Mouse (Mus musculus) lung, adult 2 months (tissue): ENCODE measurements around the gene 1700003F12Rik. TPM values are rescaled to one million over a fixed set of nuclear protein-coding genes. Genes with fewer than 3 reads are reported as not detected.

Experiments used
- DNase-seq: peaks from one replicate; pipeline ENCODE4 v3.0.0; 2022
- H3K4me1 ChIP-seq: fragments of 200-500 bp; 2 replicates; pipeline ENCODE4 v1.6.1; 2011; ENCODE audit warnings: low read length; ENCODE audit not compliant: control insufficient read depth, insufficient read depth
- H3K4me3 ChIP-seq: fragments of 200-500 bp; replicated peaks from 2 replicates; pipeline ENCODE3; 2011; ENCODE audit warnings: low read depth, mild to moderate bottlenecking, control low read depth, low read length; ENCODE audit errors: extremely low read depth
- CTCF ChIP-seq: fragments of 200-500 bp; IDR thresholded peaks from 2 replicates; pipeline ENCODE4 v1.5.1; 2011; ENCODE audit warnings: mild to moderate bottlenecking, low read length, control low read depth; ENCODE audit not compliant: insufficient read depth
- POLR2A ChIP-seq: fragments of 200-500 bp; IDR thresholded peaks from 2 replicates; pipeline ENCODE4 v1.6.1; 2011; ENCODE audit warnings: low read depth, mild to moderate bottlenecking, control low read depth, low read length, borderline replicate concordance; ENCODE audit errors: extremely low read depth
- WGBS: fragments of 180-500 bp; shearing (Covaris S2); methylation state at CpG from one replicate; pipeline ENCODE4 v1.1.7; 2018; 5-methylcytosine and 5-hydroxymethylcytosine counted together
- polyA plus RNA-seq: library from polyadenylated mRNA; depleted of rRNA; stranded (reverse); fragments of >200 nt; gene quantifications from 2 replicates; pipeline ENCODE4 v1.2.3, GENCODE M21; 2012; rRNA removed

Gene 1700003F12Rik
- polyA plus RNA-seq, 1 experiment, result not detected

DNA sequence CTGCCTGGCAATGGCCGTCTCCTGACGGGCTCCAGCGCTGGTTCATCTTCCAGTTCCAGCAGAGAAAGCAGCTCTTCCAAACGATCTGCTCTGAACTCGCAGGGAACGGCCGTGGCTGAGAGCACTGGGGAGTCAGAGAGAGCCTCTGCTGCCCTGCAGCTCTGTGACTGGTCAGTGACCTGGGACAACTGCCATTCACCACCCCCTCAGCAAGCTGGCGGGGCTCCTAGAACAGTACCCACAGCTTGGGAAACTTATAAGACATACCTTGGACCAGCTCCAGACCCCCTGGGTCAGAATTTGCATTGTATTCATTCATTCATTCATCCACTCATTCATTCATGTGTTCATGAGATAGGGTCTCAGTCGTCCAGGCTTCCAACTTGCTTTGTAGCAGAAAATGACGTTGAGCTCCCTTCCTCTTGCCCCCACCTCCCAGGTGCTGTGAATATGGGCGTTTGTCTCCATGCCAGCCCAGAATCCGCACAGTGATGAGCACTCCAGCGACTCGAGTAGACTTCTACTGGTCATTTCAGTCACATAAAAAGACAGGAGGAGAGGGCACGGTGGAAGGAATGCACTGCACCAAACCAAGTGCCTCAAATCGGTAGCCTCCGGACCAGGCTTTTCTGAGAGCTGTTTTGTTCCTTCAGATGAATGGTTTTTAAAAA is 38.2 kb downstream of the 1700003F12Rik start:
- TF ChIP-seq CTCF (no peak), POLR2A (no peak)
- Histone ChIP-seq H3K4me3 (no peak overlapping the region), H3K4me1 (no peaks in the 10 kb centered on the region)
- DNase-seq, result no peak
- 58% methylated on average over 17 of the region's 17 CpGs for WGBS

DNA sequence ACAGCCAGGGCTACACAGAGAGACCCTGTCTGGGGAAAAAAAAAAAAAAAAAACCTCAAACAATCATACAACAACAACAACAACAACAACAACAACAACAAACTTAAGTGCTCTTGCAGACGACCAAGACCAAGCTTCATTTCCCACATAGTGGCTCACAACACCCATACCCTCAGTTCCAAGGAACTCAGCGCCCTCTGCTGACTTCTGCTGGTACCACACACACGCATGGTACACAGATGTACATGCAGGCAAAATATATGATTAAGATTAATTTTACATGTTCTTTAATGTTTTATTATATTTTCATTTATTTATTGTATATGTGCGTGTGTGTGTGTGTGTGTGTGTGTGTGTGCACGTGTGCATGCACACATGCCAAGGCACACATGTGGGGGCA is 39.5 kb downstream of the 1700003F12Rik start:
- no peak overlapping the region for H3K4me3 ChIP-seq
- 77% methylated on average over 5 of the region's 5 CpGs for WGBS
- no peak for DNase-seq
- TF ChIP-seq POLR2A, result no peak
- peak; percentile 53 for TF ChIP-seq CTCF
- H3K4me1 ChIP-seq, result no peaks in the 10 kb centered on the region

DNA sequence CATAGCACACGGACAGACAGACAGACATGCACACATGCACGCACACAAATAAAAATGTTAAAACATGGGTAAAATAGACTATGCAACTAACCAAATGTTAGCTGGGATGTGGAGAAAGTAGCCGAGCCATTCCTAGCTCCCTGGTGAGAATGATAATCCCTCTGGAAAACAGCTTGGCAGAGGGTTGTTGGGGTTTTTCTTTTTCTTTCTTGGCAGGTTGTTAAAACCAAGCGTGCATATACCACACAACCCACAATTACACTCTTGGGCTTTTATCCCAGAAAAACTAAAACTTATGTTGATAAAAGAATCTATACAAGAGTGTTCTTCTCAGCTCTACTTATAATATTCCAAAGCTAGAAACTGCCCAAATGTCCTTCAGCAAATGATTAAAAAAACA is 42.2 kb downstream of the 1700003F12Rik start:
- 86% methylated on average over 4 of the region's 4 CpGs for WGBS
- Histone ChIP-seq H3K4me1 (no peaks in the 10 kb centered on the region), H3K4me3 (no peak overlapping the region)
- DNase-seq, result no peak
- TF ChIP-seq POLR2A, result no peak
- no peak for TF ChIP-seq CTCF

DNA sequence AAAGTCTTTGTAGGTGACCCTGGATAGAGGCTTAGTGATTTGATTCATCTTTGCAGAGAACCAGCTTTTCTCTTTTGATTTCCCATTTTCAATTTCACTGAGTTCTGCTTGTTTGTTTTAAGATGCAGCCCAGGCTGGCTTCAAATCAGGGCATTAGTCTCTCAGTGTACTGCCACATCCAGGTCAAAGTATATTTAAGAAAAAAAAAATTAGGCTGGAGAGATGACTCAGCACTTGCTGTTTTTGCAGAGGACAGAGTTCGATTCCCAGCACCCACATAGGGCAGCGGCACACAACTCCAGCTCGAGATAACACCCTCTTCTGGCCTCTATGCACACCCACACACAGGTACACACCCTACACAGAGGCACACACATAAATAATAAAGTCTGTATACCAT is 44.4 kb downstream of the 1700003F12Rik start:
- TF ChIP-seq POLR2A (no peak), CTCF (no peak)
- Histone ChIP-seq H3K4me3 (no peak overlapping the region), H3K4me1 (no peaks in the 10 kb centered on the region)
- WGBS, result 86% methylated on average over 3 of the region's 3 CpGs
- no peak for DNase-seq

DNA sequence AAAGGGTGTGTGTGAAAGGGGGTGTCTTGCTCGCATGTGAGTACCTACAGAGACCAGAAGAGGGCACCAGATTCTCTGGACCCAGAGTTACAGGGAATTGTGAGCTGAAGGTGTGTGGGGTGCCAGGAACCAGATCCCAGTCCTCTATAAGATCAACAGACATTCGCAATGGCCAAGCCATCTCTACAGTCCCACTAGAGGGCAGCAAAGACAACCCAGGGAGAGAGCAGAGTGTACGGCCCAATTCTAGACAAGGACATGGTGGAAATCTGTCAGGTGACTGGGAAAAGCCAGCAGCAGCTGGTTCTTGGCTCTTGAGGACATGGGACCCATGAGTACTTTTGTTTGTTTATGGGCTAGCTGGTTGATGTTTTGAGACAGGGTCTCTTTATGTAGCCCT is 46.1 kb downstream of the 1700003F12Rik start:
- WGBS, result 57% methylated on average over 3 of the region's 3 CpGs
- peak; percentile 35 for DNase-seq
- Histone ChIP-seq H3K4me3 (no peak overlapping the region), H3K4me1 (no peaks in the 10 kb centered on the region)
- TF ChIP-seq CTCF (peak; percentile 78), POLR2A (no peak)

DNA sequence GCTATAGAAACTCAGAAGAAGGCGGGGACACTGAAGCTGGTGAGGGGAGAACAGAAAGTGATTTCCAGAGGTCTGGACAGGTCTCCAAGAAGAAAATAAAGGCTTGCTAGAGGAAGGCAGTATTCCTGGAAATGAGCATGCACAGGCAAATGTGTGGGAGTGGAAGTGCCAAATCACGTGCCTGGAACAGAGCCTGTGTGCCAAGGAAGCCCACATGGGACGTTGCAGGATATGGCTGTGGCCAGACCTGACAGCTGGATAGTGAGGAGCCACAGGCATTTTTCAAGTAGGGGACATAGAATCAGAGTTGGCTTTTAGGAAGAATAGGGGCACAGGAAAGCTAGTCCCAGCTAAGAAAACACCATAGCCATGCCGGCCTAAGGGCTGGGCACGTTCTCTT is 48.9 kb downstream of the 1700003F12Rik start:
- TF ChIP-seq CTCF (no peak), POLR2A (no peak)
- WGBS, result 69% methylated on average over 5 of the region's 5 CpGs
- Histone ChIP-seq H3K4me1 (no peaks in the 10 kb centered on the region), H3K4me3 (no peak overlapping the region)
- DNase-seq, result no peak

DNA sequence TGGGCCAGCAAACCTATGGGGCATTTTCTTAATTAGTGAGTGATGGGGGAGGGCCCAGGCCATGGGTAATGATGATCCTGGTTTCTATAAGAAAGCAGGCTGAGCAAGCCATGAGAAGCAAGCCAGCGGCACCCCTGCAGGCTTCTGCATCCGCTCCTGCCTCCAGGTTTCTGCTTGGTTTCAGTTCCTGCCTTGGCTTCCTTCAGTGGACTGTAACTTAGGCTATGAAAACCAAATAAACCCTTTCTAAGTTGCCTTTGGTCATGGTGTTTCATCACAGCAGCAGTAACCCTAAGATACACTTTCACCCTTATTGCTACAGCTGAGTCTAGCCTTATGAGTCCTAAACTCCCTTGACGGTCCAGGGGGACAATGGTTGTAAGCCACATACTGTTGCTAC is 50.5 kb downstream of the 1700003F12Rik start:
- H3K4me1 ChIP-seq, result no peaks in the 10 kb centered on the region; the same call in 1 of the 2 replicates
- H3K4me3 ChIP-seq, result no peak overlapping the region
- no peak for TF ChIP-seq POLR2A
- TF ChIP-seq CTCF, result no peak
- WGBS, result 83% methylated on average over 3 of the region's 3 CpGs
- no peak for DNase-seq

Other genes starting within 250 kb of the 1700003F12Rik start
- not detected in 2 replicates for gene Bpifb9b, start 239.9 kb upstream of the 1700003F12Rik start, polyA plus RNA-seq
- 6.6 and 9.5 TPM in 2 replicates for gene Cdk5rap1, start 174.1 kb upstream of the 1700003F12Rik start, polyA plus RNA-seq
- gene Snta1, start 139.0 kb upstream of the 1700003F12Rik start, polyA plus RNA-seq, result 22.5 and 24.1 TPM in 2 replicates
- gene Cbfa2t2, start 110.6 kb upstream of the 1700003F12Rik start, polyA plus RNA-seq, result 8.8 and 12.7 TPM in 2 replicates
- gene Actl10, start 4.7 kb downstream of the 1700003F12Rik start, polyA plus RNA-seq, result 0.07 TPM in 2 replicates
- 1.2 and 1.8 TPM in 2 replicates for gene Necab3, start 11.8 kb downstream of the 1700003F12Rik start, polyA plus RNA-seq
- gene E2f1, start 22.8 kb downstream of the 1700003F12Rik start, polyA plus RNA-seq, result 9.8 and 12.6 TPM in 2 replicates
- 40.8 and 41.3 TPM in 2 replicates for gene Pxmp4, start 56.6 kb downstream of the 1700003F12Rik start, polyA plus RNA-seq
- gene Zfp341, start 66.2 kb downstream of the 1700003F12Rik start, polyA plus RNA-seq, result 5.8 and 6.8 TPM in 2 replicates
- 0.53 and 1.4 TPM in 2 replicates for gene 4930519P11Rik, start 66.4 kb downstream of the 1700003F12Rik start, polyA plus RNA-seq
- gene Chmp4b, start 104.6 kb downstream of the 1700003F12Rik start, polyA plus RNA-seq, result 83.4 and 103 TPM in 2 replicates
- not detected in 2 replicates for gene Gm14214, start 222.9 kb downstream of the 1700003F12Rik start, polyA plus RNA-seq
- gene Raly, start 244.0 kb downstream of the 1700003F12Rik start, polyA plus RNA-seq, result 188 and 211 TPM in 2 replicates
- gene a, start 244.3 kb downstream of the 1700003F12Rik start, polyA plus RNA-seq, result not detected in 2 replicates